Mouse (Mus musculus) layer of hippocampus, postnatal 14 days (tissue): ENCODE data around the gene Def6. TPM values are rescaled to one million over a fixed set of nuclear protein-coding genes. Genes with fewer than 3 reads are reported as not detected.

Experiments
- DNase-seq, 2 experiments: peaks; one replicate each; pipeline ENCODE4 v3.0.0; 2021 to 2022; ENCODE audit warnings: low spot score in 2 of 2, mixed read lengths in 1 of 2
- total RNA-seq, 2 experiments: library from RNA; stranded (reverse); gene quantifications; 2 replicates each; pipeline ENCODE4 v1.2.3; 2021

The Def6 gene
- total RNA-seq, 2 experiments from 2014 or later = 3.7 to 3.9 TPM

GRCm38 (mm10) chr17:28237874-28238273 lies 30.3 kb downstream of the Def6 start:
- no peak for DNase-seq

GRCm38 (mm10) chr17:28240846-28241245 lies 33.3 kb downstream of the Def6 start:
- DNase-seq = no peak

- no peak for DNase-seq
Observed at GRCm38 (mm10) chr17:28242296-28242695, 34.7 kb downstream of the Def6 start.

- DNase-seq = no peak
Observed at GRCm38 (mm10) chr17:28244214-28244613, 36.6 kb downstream of the Def6 start.

GRCm38 (mm10) chr17:28244714-28245113 lies 37.1 kb downstream of the Def6 start:
- peak; percentile 49 to 66 for DNase-seq

- DNase-seq = no peak
Observed at GRCm38 (mm10) chr17:28246640-28247039, 39.1 kb downstream of the Def6 start.

GRCm38 (mm10) chr17:28247613-28248012 lies 40.0 kb downstream of the Def6 start:
- DNase-seq = no peak

- no peak for DNase-seq
Observed at GRCm38 (mm10) chr17:28249062-28249461, 41.5 kb downstream of the Def6 start.

- DNase-seq = no peak
Observed at GRCm38 (mm10) chr17:28251579-28252280, 44.2 kb downstream of the Def6 start.

GRCm38 (mm10) chr17:28252281-28252648 lies 44.7 kb downstream of the Def6 start:
- DNase-seq = no peak

- DNase-seq = no peak
Observed at GRCm38 (mm10) chr17:28253216-28253615, 45.6 kb downstream of the Def6 start.

- no peak for DNase-seq
Observed at GRCm38 (mm10) chr17:28254804-28255203, 47.2 kb downstream of the Def6 start.

- DNase-seq = no peak
Observed at GRCm38 (mm10) chr17:28255651-28256050, 48.1 kb downstream of the Def6 start.

GRCm38 (mm10) chr17:28256651-28257328 lies 49.2 kb downstream of the Def6 start:
- DNase-seq = no peak

- DNase-seq = no peak
Observed at GRCm38 (mm10) chr17:28258325-28258724, 50.7 kb downstream of the Def6 start.

- no peak for DNase-seq
Observed at GRCm38 (mm10) chr17:28259890-28260542, 52.4 kb downstream of the Def6 start.

GRCm38 (mm10) chr17:28260543-28260909 lies 52.9 kb downstream of the Def6 start:
- DNase-seq = no peak

- DNase-seq = no peak
Observed at GRCm38 (mm10) chr17:28261795-28262194, 54.2 kb downstream of the Def6 start.

- no peak for DNase-seq
Observed at GRCm38 (mm10) chr17:28263181-28263894, 55.8 kb downstream of the Def6 start.

- no peak for DNase-seq
Observed at GRCm38 (mm10) chr17:28267251-28267650, 59.7 kb downstream of the Def6 start.

- DNase-seq = no peak
Observed at GRCm38 (mm10) chr17:28270165-28270564, 62.6 kb downstream of the Def6 start.
